Mouse (Mus musculus) CH12.LX (cell line): ENCODE measurements around the gene 4931422A03Rik.

Experiments used
- BHLHE40 ChIP-seq: IDR thresholded peaks from 2 replicates; pipeline ENCODE4 v1.6.1; 2011; ENCODE audit warnings: mild to moderate bottlenecking, low read depth, low read length, improper control_type of control experiment
- E2F4 ChIP-seq: IDR thresholded peaks from 2 replicates; pipeline ENCODE4 v1.6.1; 2011; ENCODE audit warnings: low read depth, low read length, improper control_type of control experiment; ENCODE audit not compliant: insufficient replicate concordance
- MAX ChIP-seq: IDR thresholded peaks from 2 replicates; pipeline ENCODE4 v1.6.1; 2011; ENCODE audit warnings: low read length, improper control_type of control experiment
- MAZ ChIP-seq: IDR thresholded peaks from 2 replicates; pipeline ENCODE4 v1.6.1; 2012; ENCODE audit warnings: low read depth, mild to moderate bottlenecking, inconsistent platforms, low read length, improper control_type of control experiment, moderate library complexity
- NRF1 ChIP-seq: IDR thresholded peaks from 2 replicates; pipeline ENCODE4 v1.6.1; 2014; ENCODE audit warnings: low read depth, mild to moderate bottlenecking, inconsistent platforms, low read length, improper control_type of control experiment, moderate library complexity
- POLR2AphosphoS2 ChIP-seq: IDR thresholded peaks from 2 replicates; pipeline ENCODE4 v1.6.1; 2011; ENCODE audit warnings: low read depth, low read length, improper control_type of control experiment
- RAD21 ChIP-seq: IDR thresholded peaks from 2 replicates; pipeline ENCODE4 v1.6.1; 2011; ENCODE audit warnings: low read depth, mild to moderate bottlenecking, low read length, improper control_type of control experiment, moderate library complexity
- USF2 ChIP-seq: conservative IDR thresholded peaks from 2 replicates; pipeline ENCODE4 v1.6.1; 2011; ENCODE audit warnings: low read depth, low read length, improper control_type of control experiment

DNA sequence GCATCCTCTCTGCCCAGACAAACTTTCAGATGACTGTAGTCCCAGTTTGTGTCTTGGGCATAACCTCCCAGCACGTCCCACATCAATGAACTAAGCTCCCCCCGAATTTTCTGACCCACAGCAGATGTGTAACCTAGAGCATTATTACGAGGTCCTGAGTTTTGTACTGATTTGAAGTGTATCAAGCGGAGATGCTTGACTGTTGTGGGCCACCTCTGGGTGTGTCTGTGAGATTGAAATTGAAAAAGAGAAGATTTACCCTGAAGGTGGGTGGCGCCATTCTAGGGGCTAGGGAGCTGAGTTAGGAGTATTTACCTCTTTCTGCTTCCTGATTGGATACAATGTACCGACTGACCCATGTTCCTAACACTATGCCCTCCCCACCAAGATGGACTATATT lies 38.4 kb downstream of the 4931422A03Rik start:
- TF ChIP-seq MAZ (no peak), E2F4 (no peak), NRF1 (no peak), USF2 (no peak), POLR2AphosphoS2 (no peak), MAX (no peak), RAD21 (no peak), BHLHE40 (no peak)
